Mouse (Mus musculus) kidney, postnatal 14 days (tissue): ENCODE measurements at regions not wholly inside any gene's neighbourhood (a gene's known extent, or its start where the extent isn't known, plus 50 kb on each side); places are given as distances from the start of the nearest gene placed in this dataset.

Experiments used
- DNase-seq: peaks from one replicate; pipeline ENCODE4 v3.0.0; 2022; ENCODE audit warnings: mixed read lengths

- no peak for DNase-seq
Observed at GRCm38 (mm10) chr3:31389955-31390354, 79.8 kb upstream of the Slc7a14 start.

- DNase-seq, result no peak
Observed at GRCm38 (mm10) chr3:31375678-31376077, 65.5 kb upstream of the Slc7a14 start.

DNA sequence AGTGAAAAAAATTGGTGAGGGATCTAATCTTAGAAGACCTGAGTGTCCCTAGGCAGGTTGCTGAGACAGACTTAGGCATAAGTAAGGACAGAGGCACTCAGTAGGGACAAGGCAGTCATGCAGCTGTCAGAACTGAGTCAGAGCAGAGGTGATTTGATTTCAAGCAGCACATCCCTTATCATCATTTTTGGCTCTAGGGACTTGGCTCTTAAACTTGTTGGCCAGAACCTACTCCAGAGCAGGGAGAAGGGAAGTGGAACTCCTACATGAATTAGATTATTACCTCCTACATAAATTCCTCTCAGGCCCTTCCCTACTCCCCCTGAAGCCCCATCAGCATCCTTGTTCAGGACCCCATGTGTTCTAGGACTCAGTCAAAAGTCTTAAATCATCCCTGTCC is 63.9 kb upstream of the Slc7a14 start:
- no peak for DNase-seq

DNA sequence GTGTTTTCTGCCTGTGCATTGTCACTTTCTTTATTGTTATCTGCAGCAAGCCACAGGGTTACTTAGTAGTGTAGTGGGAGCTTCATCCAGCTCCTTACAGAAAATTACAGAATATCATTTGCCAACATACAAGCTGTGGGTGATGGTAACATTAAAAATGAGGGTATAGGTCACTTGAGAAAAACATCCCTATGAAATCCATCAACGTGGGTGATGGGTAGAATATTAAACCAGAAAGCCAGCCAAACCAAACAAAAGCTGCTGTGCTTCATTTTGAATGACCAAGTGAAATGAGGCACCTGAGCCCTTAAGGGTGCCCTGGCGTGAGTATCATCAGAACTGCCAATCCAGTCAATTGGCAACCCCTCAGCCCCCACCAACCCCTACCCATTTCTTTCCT is 58.1 kb upstream of the Slc7a14 start:
- DNase-seq, result no peak
